Mouse (Mus musculus): ENCODE measurements around the gene Zfp811.

The Zfp811 gene

DNA sequence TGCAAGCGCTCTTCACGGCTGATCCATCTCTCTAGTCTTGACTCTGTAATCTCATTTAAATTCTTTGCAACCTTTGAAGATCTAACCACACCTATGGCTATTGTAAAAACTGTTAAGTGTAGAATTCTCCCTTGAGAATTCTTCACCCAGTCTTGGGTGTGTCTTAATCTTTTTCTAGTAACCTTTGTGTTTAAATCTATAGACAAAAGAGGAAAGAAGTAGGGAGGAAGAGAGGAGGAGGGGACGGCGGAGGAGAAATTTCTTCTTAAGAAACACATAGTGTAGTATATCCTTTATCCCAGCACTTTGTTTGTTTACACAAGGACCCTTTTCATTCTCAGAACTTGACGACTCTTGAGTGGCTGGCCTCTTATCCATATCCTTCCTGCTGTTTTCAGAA, 52.4 kb downstream of the Zfp811 start:
- in situ Hi-C loops (cut with MboI, MseI): no loop called here

DNA sequence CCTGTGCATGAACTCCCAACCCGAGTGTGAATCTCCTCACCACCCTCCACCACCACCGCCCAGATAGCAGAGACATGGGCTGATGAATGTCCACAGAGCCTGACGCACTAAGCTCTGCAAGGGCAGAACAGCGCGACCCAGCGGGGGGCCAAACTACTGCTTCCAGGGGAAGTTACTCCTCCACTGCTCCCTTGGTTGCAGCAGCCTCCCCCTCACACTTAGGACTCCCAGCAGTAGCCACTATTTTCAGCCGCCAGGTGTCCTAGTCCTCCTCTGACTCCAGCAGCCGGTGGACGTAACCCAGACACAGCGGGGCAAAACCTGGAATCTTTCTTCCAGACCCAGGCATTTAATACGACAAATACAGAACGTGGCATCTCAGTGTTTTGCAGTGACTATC, 56.1 kb downstream of the Zfp811 start:
- in situ Hi-C loops (cut with MboI, MseI): no loop called here

DNA sequence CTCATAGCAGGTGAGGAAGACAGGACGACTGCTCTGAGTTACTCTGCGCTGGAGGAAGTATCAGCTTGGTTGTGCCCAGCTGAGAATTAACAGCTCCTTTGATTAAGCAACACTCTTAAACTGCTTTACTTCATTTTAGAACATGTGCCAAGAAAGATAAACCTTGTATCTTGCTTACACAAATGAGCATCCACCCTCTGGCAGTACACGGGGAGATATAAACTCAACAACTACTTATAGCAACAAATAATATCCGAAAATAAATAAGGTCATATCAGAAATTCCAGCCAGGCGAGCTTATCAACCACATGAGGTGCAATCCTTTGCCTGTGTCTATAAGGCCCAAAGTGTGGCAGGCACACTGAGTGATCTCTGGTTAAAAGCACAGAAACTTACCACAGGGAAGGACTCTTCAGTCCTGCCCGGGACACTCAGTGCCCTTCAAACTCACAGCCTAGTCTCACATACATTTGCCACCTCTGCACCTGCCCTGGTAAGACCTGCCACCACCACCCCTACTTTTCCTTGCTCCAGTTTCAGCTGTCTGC, 56.8 kb downstream of the Zfp811 start:
- in situ Hi-C loops (cut with MboI, MseI): no loop called here

DNA sequence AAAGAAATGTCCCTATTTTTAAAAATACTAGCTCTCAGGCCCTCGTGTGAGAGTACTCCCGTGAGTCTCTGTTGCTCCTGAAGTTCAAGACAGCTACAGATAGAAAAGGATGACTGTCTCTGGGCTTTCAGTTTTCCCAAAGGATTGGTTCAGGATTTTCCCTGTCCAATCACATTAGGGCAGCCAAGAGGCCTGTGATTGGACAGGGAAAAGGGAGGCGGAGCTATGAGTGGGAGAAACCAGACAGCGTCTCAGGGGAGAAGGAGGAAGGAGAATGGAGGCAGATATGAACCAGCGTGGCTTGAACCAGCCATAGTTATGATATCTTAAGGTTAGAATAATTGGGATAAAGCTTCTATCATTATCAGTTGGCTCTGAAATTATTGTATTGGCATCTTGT, 59.1 kb downstream of the Zfp811 start:
- in situ Hi-C loops (cut with MboI, MseI): no loop called here

Data from T-helper 17 cell (primary cell).